Mouse (Mus musculus) ES-E14 (cell line): ENCODE measurements at regions not wholly inside any gene's neighbourhood (a gene's known extent, or its start where the extent isn't known, plus 50 kb on each side); places are given as distances from the start of the nearest gene placed in this dataset.
"Not testable (repeated sequence)": the region's sequence is repeated elsewhere in the genome, so short reads cannot be mapped to it uniquely, and the experiment has no call there.

ENCODE experiments used
- DNase-seq: peaks from one replicate; pipeline ENCODE4 v3.0.0-alpha.2; 2013; ENCODE audit warnings: low read depth, low spot score
- H3K27ac ChIP-seq: 2 replicates; pipeline ENCODE4 v1.5.1; 2012; ENCODE audit warnings: low read depth, mild to moderate bottlenecking, low read length, moderate library complexity, mixed read lengths; ENCODE audit not compliant: poor library complexity, insufficient read depth, severe bottlenecking
- H3K36me3 ChIP-seq: 2 replicates; pipeline ENCODE4 v1.6.1; 2012; ENCODE audit warnings: mild to moderate bottlenecking, low read length, moderate library complexity, mixed read lengths; ENCODE audit not compliant: control insufficient read depth, poor library complexity, insufficient read depth, severe bottlenecking
- H3K4me1 ChIP-seq, 2 experiments: fragments of 150-350 bp in 1 of 2; sonication (generic) in 1 of 2; 2 replicates each; pipeline ENCODE4 v1.6.1; 2012; ENCODE audit warnings: low read length in 2 of 2, mild to moderate bottlenecking in 1 of 2, mixed read lengths in 1 of 2; ENCODE audit not compliant: control insufficient read depth in 2 of 2, insufficient read depth in 2 of 2, poor library complexity in 1 of 2
- H3K4me3 ChIP-seq, 2 experiments: fragments of 150-350 bp in 1 of 2; sonication (generic) in 1 of 2; 2 replicates each; pipeline ENCODE4 v1.5.1; 2012; ENCODE audit warnings: low read length in 2 of 2, low read depth in 1 of 2, mild to moderate bottlenecking in 1 of 2, mixed read lengths in 1 of 2; ENCODE audit not compliant: insufficient read depth in 1 of 2, poor library complexity in 1 of 2, severe bottlenecking in 1 of 2
- H3K9ac ChIP-seq: 2 replicates; pipeline ENCODE4 v1.6.1; 2012; ENCODE audit warnings: low read depth, mild to moderate bottlenecking, low read length, mixed read lengths; ENCODE audit not compliant: poor library complexity, insufficient read depth, severe bottlenecking
- H3K9me3 ChIP-seq: fragments of 150-350 bp; sonication (generic); 2 replicates; pipeline ENCODE4 v1.6.1; 2012; ENCODE audit warnings: low read depth, mild to moderate bottlenecking, low read length; ENCODE audit not compliant: control insufficient read depth, insufficient read depth
- CHD2 ChIP-seq: IDR thresholded peaks from 2 replicates; pipeline ENCODE4 v1.6.1; 2014; ENCODE audit warnings: mild to moderate bottlenecking, low read depth, low read length, inconsistent platforms
- HCFC1 ChIP-seq: IDR thresholded peaks from 2 replicates; pipeline ENCODE4 v1.6.1; 2012; ENCODE audit warnings: low read length, inconsistent platforms, borderline replicate concordance; ENCODE audit not compliant: insufficient read depth
- MAFK ChIP-seq: IDR thresholded peaks from 2 replicates; pipeline ENCODE4 v1.6.1; 2014; ENCODE audit warnings: mild to moderate bottlenecking, low read depth, low read length, inconsistent platforms; ENCODE audit not compliant: insufficient read depth
- ZC3H11A ChIP-seq: IDR thresholded peaks from 2 replicates; pipeline ENCODE4 v1.6.1; 2012; ENCODE audit warnings: low read depth, mild to moderate bottlenecking, inconsistent platforms, low read length, borderline replicate concordance
- ZNF384 ChIP-seq: IDR thresholded peaks from 2 replicates; pipeline ENCODE4 v1.6.1; 2012; ENCODE audit warnings: low read depth, low read length, inconsistent platforms
- in situ Hi-C, 2 experiments: fragments of 600-800 bp; cut with MboI; formaldehyde crosslinking; loops; one replicate each; pipeline ENCODE4 v1.15.1; 2025; ENCODE audit warnings: low sequenced_read_pairs in 2 of 2, inconsistent platforms in 1 of 2; ENCODE audit not compliant: unreplicated experiment in 2 of 2

- Histone ChIP-seq H3K4me1 (no peaks in the 10 kb centered on the region), H3K9me3 (no peaks in the 10 kb centered on the region), H3K36me3 (no peaks in the 10 kb centered on the region), H3K27ac (no peak overlapping the region), H3K4me3 (no peak overlapping the region), H3K9ac (no peak overlapping the region)
- DNase-seq, result no peak
- in situ Hi-C loops, result no loop called here
- TF ChIP-seq MAFK (no peak), HCFC1 (no peak), ZC3H11A (no peak), ZNF384 (no peak), CHD2 (no peak)
Observed at GRCm38 (mm10) chr14:17004714-17005113, 185.8 kb upstream of the Rarb start.

GRCm38 (mm10) chr14:16996716-16997115 lies 177.8 kb upstream of the Rarb start:
- H3K9ac ChIP-seq, result no peak overlapping the region
- H3K36me3 ChIP-seq, result no peaks in the 10 kb centered on the region
- H3K27ac ChIP-seq, result no peak overlapping the region
- DNase-seq, result no peak
- no peak overlapping the region for H3K4me3 ChIP-seq
- TF ChIP-seq HCFC1 (no peak), ZC3H11A (no peak), CHD2 (no peak), ZNF384 (no peak), MAFK (no peak)
- H3K4me1 ChIP-seq, result no peaks in the 10 kb centered on the region
- in situ Hi-C loops, result no loop called here
- H3K9me3 ChIP-seq, result no peaks in the 10 kb centered on the region

- H3K4me3 ChIP-seq, in situ Hi-C loops, H3K4me1 ChIP-seq, H3K9me3 ChIP-seq, H3K27ac ChIP-seq, DNase-seq, H3K36me3 ChIP-seq, H3K9ac ChIP-seq: not testable (repeated sequence)
Observed at GRCm38 (mm10) chr14:16970911-16971310, 152.0 kb upstream of the Rarb start.

- Histone ChIP-seq H3K9ac (no peak overlapping the region), H3K9me3 (no peaks in the 10 kb centered on the region), H3K36me3 (no peaks in the 10 kb centered on the region), H3K27ac (no peak overlapping the region), H3K4me3 (no peak overlapping the region), H3K4me1 (no peaks in the 10 kb centered on the region)
- no peak for TF ChIP-seq MAFK
- TF ChIP-seq CHD2, result no peak
- TF ChIP-seq HCFC1, result no peak
- no peak for TF ChIP-seq ZC3H11A
- DNase-seq, result no peak
- in situ Hi-C loops, result no loop called here
Observed at GRCm38 (mm10) chr14:16964717-16965391, 145.9 kb upstream of the Rarb start.

GRCm38 (mm10) chr14:16962216-16962826 lies 143.4 kb upstream of the Rarb start:
- in situ Hi-C loops, result no loop called here
- no peak for DNase-seq

More at GRCm38 (mm10) chr14:16962216-16962826, 143.4 kb upstream of the Rarb start:
- TF ChIP-seq ZNF384, result no peak
- no peak for TF ChIP-seq ZC3H11A
- TF ChIP-seq CHD2, result no peak
- no peak for TF ChIP-seq MAFK
- TF ChIP-seq HCFC1, result no peak
- Histone ChIP-seq H3K27ac (no peak overlapping the region), H3K4me3 (no peak overlapping the region), H3K9ac (no peak overlapping the region), H3K4me1 (no peaks in the 10 kb centered on the region), H3K9me3 (no peaks in the 10 kb centered on the region), H3K36me3 (no peaks in the 10 kb centered on the region)
